Mouse (Mus musculus) ovary, postnatal 10 days (tissue): ENCODE results near the gene Gnao1.

Experiments
- DNase-seq: peaks from one replicate; pipeline ENCODE4 v3.0.0; 2022; ENCODE audit warnings: low spot score

Gnao1 gene

GRCm38 (mm10) chr8:93945781-93946180 is 136.0 kb downstream of the Gnao1 start:
- DNase-seq, result no peak

GRCm38 (mm10) chr8:93946397-93946796 is 136.6 kb downstream of the Gnao1 start:
- no peak for DNase-seq

GRCm38 (mm10) chr8:93950133-93950532 is 140.4 kb downstream of the Gnao1 start:
- no peak for DNase-seq

GRCm38 (mm10) chr8:93952511-93952910 is 142.7 kb downstream of the Gnao1 start:
- DNase-seq, result no peak

GRCm38 (mm10) chr8:93958402-93958801 is 148.6 kb downstream of the Gnao1 start:
- no peak for DNase-seq

GRCm38 (mm10) chr8:93960909-93961308 is 151.1 kb downstream of the Gnao1 start:
- DNase-seq, result no peak

GRCm38 (mm10) chr8:93968293-93968692 is 158.5 kb downstream of the Gnao1 start:
- no peak for DNase-seq

- no peak for DNase-seq
Measured at GRCm38 (mm10) chr8:93969626-93970340, 160.0 kb downstream of the Gnao1 start.

- DNase-seq, result no peak
Measured at GRCm38 (mm10) chr8:93971451-93971850, 161.7 kb downstream of the Gnao1 start.

- DNase-seq, result no peak
Measured at GRCm38 (mm10) chr8:93972211-93972610, 162.4 kb downstream of the Gnao1 start.

GRCm38 (mm10) chr8:93972971-93973734 is 163.4 kb downstream of the Gnao1 start:
- DNase-seq, result no peak

- DNase-seq, result no peak
Measured at GRCm38 (mm10) chr8:93973831-93974375, 164.1 kb downstream of the Gnao1 start.

- DNase-seq, result no peak
Measured at GRCm38 (mm10) chr8:93974602-93975186, 164.9 kb downstream of the Gnao1 start.

GRCm38 (mm10) chr8:93975358-93975757 is 165.6 kb downstream of the Gnao1 start:
- no peak for DNase-seq

GRCm38 (mm10) chr8:93976446-93977211 is 166.9 kb downstream of the Gnao1 start:
- DNase-seq, result no peak

GRCm38 (mm10) chr8:93980141-93980540 is 170.4 kb downstream of the Gnao1 start:
- DNase-seq, result no peak

- no peak for DNase-seq
Measured at GRCm38 (mm10) chr8:93981679-93982215, 172.0 kb downstream of the Gnao1 start.

GRCm38 (mm10) chr8:93983827-93984226 is 174.1 kb downstream of the Gnao1 start:
- DNase-seq, result no peak

- no peak for DNase-seq
Measured at GRCm38 (mm10) chr8:93984731-93985130, 175.0 kb downstream of the Gnao1 start.

- no peak for DNase-seq
Measured at GRCm38 (mm10) chr8:93989739-93990138, 180.0 kb downstream of the Gnao1 start.

GRCm38 (mm10) chr8:93998961-93999360 is 189.2 kb downstream of the Gnao1 start:
- no peak for DNase-seq

- DNase-seq, result no peak
Measured at GRCm38 (mm10) chr8:94004139-94004538, 194.4 kb downstream of the Gnao1 start.
